Mouse (Mus musculus) kidney, adult 2 months (tissue): ENCODE data around the gene Zfp771. TPM values are rescaled to one million over a fixed set of nuclear protein-coding genes. Genes with fewer than 3 reads are reported as not detected.

Experiments used
- DNase-seq: peaks from one replicate; pipeline ENCODE4 v3.0.0; 2021
- H3K27ac ChIP-seq: fragments of 200-500 bp; 2 replicates; pipeline ENCODE4 v1.5.1; 2012; ENCODE audit warnings: low read depth, low read length, control low read depth, inconsistent platforms; ENCODE audit not compliant: insufficient read depth
- H3K27me3 ChIP-seq: fragments of 200-500 bp; replicated peaks from 2 replicates; pipeline ENCODE4 v1.6.1; 2012; ENCODE audit warnings: mild to moderate bottlenecking, moderate library complexity, low read length, inconsistent platforms; ENCODE audit not compliant: control insufficient read depth, insufficient read depth
- H3K36me3 ChIP-seq: fragments of 200-500 bp; 2 replicates; pipeline ENCODE4 v1.6.1; 2012; ENCODE audit warnings: mild to moderate bottlenecking, moderate library complexity, low read length, inconsistent platforms; ENCODE audit not compliant: control insufficient read depth, insufficient read depth
- H3K4me1 ChIP-seq: fragments of 200-500 bp; 2 replicates; pipeline ENCODE4 v1.6.1; 2011; ENCODE audit warnings: low read length; ENCODE audit not compliant: control insufficient read depth, insufficient read depth
- H3K4me3 ChIP-seq: fragments of 200-500 bp; 2 replicates; pipeline ENCODE4 v1.5.1; 2011; ENCODE audit warnings: mild to moderate bottlenecking, low read depth, low read length, control low read depth; ENCODE audit not compliant: insufficient read depth
- CTCF ChIP-seq: fragments of 200-500 bp; conservative IDR thresholded peaks from 2 replicates; pipeline ENCODE4 v1.5.1; 2011; ENCODE audit warnings: low read depth, mild to moderate bottlenecking, control low read depth, low read length, moderate library complexity, mixed read lengths; ENCODE audit not compliant: insufficient read depth, insufficient read length
- POLR2A ChIP-seq: fragments of 200-500 bp; IDR thresholded peaks from one replicate; pipeline ENCODE4 v1.6.1; 2011; ENCODE audit warnings: low read depth, low read length, control low read depth
- WGBS: fragments of 180-500 bp; shearing (Covaris S2); methylation state at CpG from one replicate; pipeline ENCODE4 v1.1.7; 2018; 5-methylcytosine and 5-hydroxymethylcytosine counted together
- polyA plus RNA-seq: library from polyadenylated mRNA; depleted of rRNA; stranded (reverse); fragments of >200 nt; gene quantifications from 2 replicates; pipeline ENCODE4 v1.2.3, GENCODE M21; 2012

Gene Zfp771
- polyA plus RNA-seq, 1 experiment: 48.4 TPM

- WGBS: 56% methylated on average over 3 of the region's 3 CpGs
- H3K4me1 ChIP-seq: peaks cover 9% of the 10 kb centered on the region
- TF ChIP-seq POLR2A (no peak), CTCF (no peak)
- H3K4me3 ChIP-seq: no peak overlapping the region
- H3K27ac ChIP-seq: no peak overlapping the region; the same call in 1 of the 2 replicates
- DNase-seq: no peak
- H3K27me3 ChIP-seq: no peaks in the 10 kb centered on the region
- H3K36me3 ChIP-seq: peaks cover 5% of the 10 kb centered on the region
Measured at GRCm38 (mm10) chr7:127231376-127231775, 12.7 kb upstream of the Zfp771 start.

GRCm38 (mm10) chr7:127231826-127232621, 12.1 kb upstream of the Zfp771 start:
- peak overlapping the region; percentile 96 for H3K4me3 ChIP-seq
- DNase-seq: peak; percentile 28
- no peak for TF ChIP-seq CTCF
- TF ChIP-seq POLR2A: no peak
- 5% methylated on average over 20 of the region's 20 CpGs for WGBS
- H3K4me1 ChIP-seq: peaks cover 9% of the 10 kb centered on the region
- no peaks in the 10 kb centered on the region for H3K27me3 ChIP-seq
- H3K36me3 ChIP-seq: peaks cover 5% of the 10 kb centered on the region
- H3K27ac ChIP-seq: peak overlapping the region; percentile 59

GRCm38 (mm10) chr7:127232622-127233367, 11.3 kb upstream of the Zfp771 start, which contains the start of the genes Zfp553 and Sept1:
Gene Zfp553, plus strand, starts transcription at chr7:127233061.
Gene Sept1, minus strand, starts transcription at chr7:127233130.
- peak; percentile 92 for DNase-seq
- H3K27ac ChIP-seq: peak within 1 kb of the TSS; percentile 62
- peak within 1 kb of the TSS; percentile 96 for H3K4me3 ChIP-seq
- peak; percentile 43 for TF ChIP-seq POLR2A
- no peak for TF ChIP-seq CTCF
- under 1% methylated on average over 64 of the region's 64 CpGs for WGBS
- peaks cover 5% of the 10 kb centered on the region for H3K36me3 ChIP-seq
- H3K4me1 ChIP-seq: peaks cover 9% of the 10 kb centered on the region
- H3K27me3 ChIP-seq: no peaks in the 10 kb centered on the region

GRCm38 (mm10) chr7:127233368-127233749, 10.7 kb upstream of the Zfp771 start:
- under 1% methylated on average over 27 of the region's 27 CpGs for WGBS
- Histone ChIP-seq H3K27me3 (no peaks in the 10 kb centered on the region), H3K27ac (peak overlapping the region; percentile 62)

GRCm38 (mm10) chr7:127233765-127234164, 10.3 kb upstream of the Zfp771 start:
- Histone ChIP-seq H3K36me3 (peaks cover 5% of the 10 kb centered on the region), H3K27ac (no peak overlapping the region), H3K4me1 (peaks cover 9% of the 10 kb centered on the region), H3K27me3 (no peaks in the 10 kb centered on the region), H3K4me3 (peak overlapping the region; percentile 96)
- TF ChIP-seq CTCF (no peak), POLR2A (no peak)
- DNase-seq: no peak
- WGBS: 7% methylated on average over 9 of the region's 9 CpGs

More at GRCm38 (mm10) chr7:127233368-127233749, 10.7 kb upstream of the Zfp771 start:
- Histone ChIP-seq H3K4me3 (peak overlapping the region; percentile 96), H3K4me1 (peaks cover 9% of the 10 kb centered on the region), H3K36me3 (peaks cover 5% of the 10 kb centered on the region)
- DNase-seq: no peak
- TF ChIP-seq POLR2A (no peak), CTCF (no peak)

- Histone ChIP-seq H3K4me1 (peaks cover 9% of the 10 kb centered on the region), H3K27me3 (no peaks in the 10 kb centered on the region), H3K4me3 (no peak overlapping the region), H3K27ac (no peak overlapping the region), H3K36me3 (peaks cover 5% of the 10 kb centered on the region)
- DNase-seq: no peak
- TF ChIP-seq POLR2A (no peak), CTCF (no peak)
- 98% methylated on average over 2 of the region's 2 CpGs for WGBS
Measured at GRCm38 (mm10) chr7:127234777-127235176, 9.3 kb upstream of the Zfp771 start.
